Mouse (Mus musculus) limb, embryonic 14.5 days (tissue): ENCODE measurements around the gene Spem2. TPM values are rescaled to one million over a fixed set of nuclear protein-coding genes. Genes with fewer than 3 reads are reported as not detected.

Experiments
- ATAC-seq: fragments of 200-750 bp; cut with Nextera tagmentation; 2 replicates; pipeline ENCODE4 v1.8.0; 2017; ENCODE audit warnings: low read depth, moderate number of reproducible peaks, moderate TSS enrichment; ENCODE audit not compliant: low FRiP score
- DNase-seq: peaks from one replicate; pipeline ENCODE4 v3.0.0-alpha.2; 2015; ENCODE audit warnings: low spot score
- H3K27ac ChIP-seq: fragments of 300-500 bp; sonication (generic); replicated peaks from 2 replicates; pipeline ENCODE4 v1.5.1; 2014; ENCODE audit warnings: low read depth, mild to moderate bottlenecking, low read length, moderate library complexity, mixed read lengths
- H3K27me3 ChIP-seq: fragments of 300-500 bp; sonication (generic); 2 replicates; pipeline ENCODE4 v1.6.1; 2014; ENCODE audit warnings: low read length, mixed read lengths; ENCODE audit not compliant: control insufficient read depth, insufficient read depth
- H3K36me3 ChIP-seq: fragments of 300-500 bp; sonication (generic); 2 replicates; pipeline ENCODE4 v1.6.1; 2014; ENCODE audit warnings: mild to moderate bottlenecking, low read length, moderate library complexity, mixed read lengths; ENCODE audit not compliant: control insufficient read depth, insufficient read depth
- H3K4me1 ChIP-seq: fragments of 300-500 bp; sonication (generic); 2 replicates; pipeline ENCODE4 v1.6.1; 2014; ENCODE audit warnings: antibody characterized with exemption, low read length, mixed read lengths; ENCODE audit not compliant: control insufficient read depth, insufficient read depth
- H3K4me2 ChIP-seq: fragments of 300-500 bp; sonication (generic); replicated peaks from 2 replicates; pipeline ENCODE4 v1.6.1; 2014; ENCODE audit warnings: low read depth, mild to moderate bottlenecking, low read length, moderate library complexity; ENCODE audit not compliant: severe bottlenecking
- H3K4me3 ChIP-seq: fragments of 300-500 bp; sonication (generic); replicated peaks from 2 replicates; pipeline ENCODE4 v1.5.1; 2014; ENCODE audit warnings: low read length
- H3K9ac ChIP-seq: fragments of 300-500 bp; sonication (generic); 2 replicates; pipeline ENCODE4 v1.6.1; 2014; ENCODE audit warnings: mild to moderate bottlenecking, low read depth, low read length, moderate library complexity; ENCODE audit not compliant: severe bottlenecking
- H3K9me3 ChIP-seq: fragments of 300-500 bp; sonication (generic); 2 replicates; pipeline ENCODE4 v1.6.1; 2016; ENCODE audit warnings: low read length; ENCODE audit not compliant: control insufficient read depth
- POLR2A ChIP-seq: fragments of 200-500 bp; IDR thresholded peaks from 2 replicates; pipeline ENCODE4 v1.8.0; 2012; ENCODE audit warnings: inconsistent platforms, mild to moderate bottlenecking, moderate library complexity, borderline replicate concordance; ENCODE audit not compliant: insufficient read depth, insufficient read length; ENCODE audit errors: extremely low read depth
- WGBS: fragments of 180-500 bp; shearing (Covaris S2); extraction: QIAGEN DNeasy Blood & Tissue Kit; methylation state at CpG from one replicate; pipeline ENCODE4 v1.1.7; 2014; 5-methylcytosine and 5-hydroxymethylcytosine counted together
- polyA plus RNA-seq, 2 experiments: library from polyadenylated mRNA; depleted of rRNA in 1 of 2; stranded (reverse) in 1 of 2; unstranded in 1 of 2; fragments of >200 nt; fragmentation: Nextera tagmentation in 1 of 2; extraction: Ambion mirVana in 1 of 2; gene quantifications; 2 replicates each; pipeline versions ENCODE4 v1.2.1 to v1.2.3; 2012 to 2014

Gene Spem2
- polyA plus RNA-seq, 2 experiments, result not detected

- no peak for TF ChIP-seq POLR2A
- no peak overlapping the region for H3K4me2 ChIP-seq
- ATAC-seq (no peak), DNase-seq (no peak)
- H3K4me1 ChIP-seq, result peaks cover 6% of the 10 kb centered on the region
- no peak overlapping the region for H3K27ac ChIP-seq
- 62% methylated on average over 21 of the region's 23 CpGs for WGBS
- H3K4me3 ChIP-seq, result no peak overlapping the region
- no peak overlapping the region for H3K9ac ChIP-seq
- no peaks in the 10 kb centered on the region for H3K9me3 ChIP-seq
- no peaks in the 10 kb centered on the region for H3K27me3 ChIP-seq
- H3K36me3 ChIP-seq, result peaks cover 29% of the 10 kb centered on the region
Observed at GRCm38 (mm10) chr11:69778258-69778982, 39.8 kb downstream of the Spem2 start.

DNA sequence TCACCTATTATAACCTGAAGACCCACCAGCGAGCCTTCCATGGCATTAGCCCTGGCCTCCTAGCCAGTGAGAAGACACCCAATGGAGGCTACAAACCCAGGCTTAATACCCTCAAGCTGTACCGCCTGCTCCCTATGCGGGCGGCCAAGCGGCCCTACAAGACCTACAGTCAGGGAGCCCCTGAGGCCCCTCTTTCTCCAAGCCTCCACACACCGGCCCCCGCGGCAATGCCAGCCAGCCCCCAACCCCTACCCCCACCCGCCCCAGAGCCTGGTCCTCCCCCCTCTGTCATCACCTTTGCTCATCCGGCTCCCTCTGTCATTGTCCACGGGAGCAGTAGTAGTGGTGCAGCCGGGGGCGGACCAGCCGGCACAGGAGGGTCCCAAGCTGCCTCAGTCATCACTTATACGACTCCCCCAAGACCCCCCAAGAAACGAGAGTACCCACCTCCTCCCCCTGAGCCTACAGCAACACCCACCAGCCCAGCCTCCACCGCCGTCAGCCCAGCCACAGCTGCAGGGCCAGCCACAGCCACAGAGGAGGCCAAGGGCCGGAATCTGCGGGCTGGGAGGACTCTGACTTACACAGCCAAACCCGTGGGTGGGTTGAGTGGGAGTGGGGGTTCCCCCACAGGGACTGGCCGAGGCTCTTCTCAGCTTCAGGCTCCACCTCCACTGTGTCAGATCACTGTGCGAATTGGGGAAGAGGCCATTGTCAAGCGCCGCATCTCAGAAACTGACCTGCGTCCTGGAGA lies 40.6 kb downstream of the Spem2 start:
- H3K27me3 ChIP-seq, result no peaks in the 10 kb centered on the region
- no peak for ATAC-seq
- TF ChIP-seq POLR2A, result no peak
- no peak for DNase-seq
- H3K9me3 ChIP-seq, result no peaks in the 10 kb centered on the region
- WGBS, result 61% methylated on average over 25 of the region's 26 CpGs
- H3K4me1 ChIP-seq, result peaks cover 6% of the 10 kb centered on the region
- no peak overlapping the region for H3K4me3 ChIP-seq
- no peak overlapping the region for H3K4me2 ChIP-seq
- H3K9ac ChIP-seq, result no peak overlapping the region
- H3K36me3 ChIP-seq, result peaks cover 29% of the 10 kb centered on the region
- H3K27ac ChIP-seq, result no peak overlapping the region

DNA sequence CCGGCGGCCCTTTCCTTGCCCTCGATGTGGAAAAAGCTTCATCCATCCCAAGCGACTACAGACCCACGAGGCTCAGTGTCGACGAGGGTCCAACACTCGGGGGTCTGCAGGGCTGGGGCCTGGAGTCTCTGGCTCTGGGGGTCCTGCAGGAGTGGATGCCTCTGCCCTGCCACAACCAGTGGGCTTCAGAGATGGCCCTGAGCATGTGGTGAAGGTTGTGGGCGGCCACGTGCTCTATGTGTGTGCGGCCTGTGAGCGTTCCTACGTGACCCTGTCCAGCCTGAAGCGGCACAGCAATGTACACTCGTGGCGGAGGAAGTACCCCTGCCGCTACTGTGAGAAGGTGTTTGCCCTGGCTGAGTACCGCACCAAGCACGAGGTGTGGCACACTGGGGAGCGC lies 41.8 kb downstream of the Spem2 start:
- H3K4me1 ChIP-seq, result peaks cover 6% of the 10 kb centered on the region
- H3K4me3 ChIP-seq, result no peak overlapping the region
- 85% methylated on average over 20 of the region's 20 CpGs for WGBS
- H3K9me3 ChIP-seq, result no peaks in the 10 kb centered on the region
- DNase-seq (no peak), ATAC-seq (no peak)
- H3K4me2 ChIP-seq, result no peak overlapping the region
- H3K27ac ChIP-seq, result no peak overlapping the region
- no peaks in the 10 kb centered on the region for H3K27me3 ChIP-seq
- no peak for TF ChIP-seq POLR2A
- H3K9ac ChIP-seq, result no peak overlapping the region
- peaks cover 29% of the 10 kb centered on the region for H3K36me3 ChIP-seq

DNA sequence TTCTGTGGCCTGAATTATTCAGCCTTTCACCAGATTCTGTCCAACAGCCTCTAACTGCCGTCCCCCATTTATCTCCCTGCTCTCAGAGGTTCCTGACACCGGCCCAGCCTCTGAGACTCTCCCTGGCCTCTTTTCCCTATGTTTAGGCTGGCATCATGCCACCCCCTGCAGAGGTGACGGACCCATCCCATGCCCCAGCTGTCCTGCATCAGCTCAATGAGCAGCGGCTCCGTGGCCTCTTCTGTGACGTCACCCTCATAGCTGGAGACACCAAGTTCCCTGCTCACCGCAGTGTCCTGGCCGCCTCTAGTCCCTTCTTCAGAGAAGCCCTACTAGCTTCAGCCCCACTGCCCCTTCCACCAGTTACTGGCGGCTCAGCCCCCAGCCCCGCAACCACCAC lies 42.5 kb downstream of the Spem2 start:
- ATAC-seq (no peak), DNase-seq (no peak)
- Histone ChIP-seq H3K4me1 (peaks cover 6% of the 10 kb centered on the region), H3K4me3 (no peak overlapping the region), H3K9me3 (no peaks in the 10 kb centered on the region), H3K36me3 (peaks cover 29% of the 10 kb centered on the region), H3K27ac (no peak overlapping the region), H3K4me2 (no peak overlapping the region), H3K9ac (no peak overlapping the region), H3K27me3 (no peaks in the 10 kb centered on the region)
- no peak for TF ChIP-seq POLR2A
- WGBS, result 67% methylated on average over 10 of the region's 10 CpGs

DNA sequence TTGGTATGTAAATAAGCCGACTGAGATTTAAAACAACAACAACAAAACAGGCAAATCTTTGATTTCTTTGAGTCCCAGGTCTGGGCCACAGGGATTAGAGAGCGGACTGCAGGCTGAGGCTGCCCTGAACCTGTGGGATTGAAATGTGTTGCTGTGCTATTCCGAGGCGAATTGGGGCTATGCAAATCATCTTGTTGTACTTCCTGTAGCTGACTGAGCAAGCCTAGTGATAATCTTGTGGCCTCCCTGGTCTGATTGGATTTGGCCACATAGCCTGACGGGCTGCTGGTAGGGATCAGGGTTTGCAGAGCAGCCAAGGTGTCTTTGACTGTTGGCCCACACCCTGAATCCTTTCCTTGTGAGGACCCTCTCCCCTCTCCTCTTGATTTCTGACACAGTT lies 43.3 kb downstream of the Spem2 start:
- 66% methylated on average over 5 of the region's 5 CpGs for WGBS
- DNase-seq, result no peak
- no peak overlapping the region for H3K9ac ChIP-seq

More for the DNA sequence above, 43.3 kb downstream of the Spem2 start:
- no peak overlapping the region for H3K27ac ChIP-seq
- no peaks in the 10 kb centered on the region for H3K27me3 ChIP-seq
- TF ChIP-seq POLR2A, result no peak
- no peak for ATAC-seq
- H3K4me3 ChIP-seq, result no peak overlapping the region
- peaks cover 32% of the 10 kb centered on the region for H3K36me3 ChIP-seq
- H3K4me1 ChIP-seq, result peaks cover 6% of the 10 kb centered on the region
- H3K4me2 ChIP-seq, result no peak overlapping the region
- no peaks in the 10 kb centered on the region for H3K9me3 ChIP-seq
